Mouse (Mus musculus) frontal cortex, postnatal 36 days (tissue): ENCODE measurements around the gene Olfr1090.

Experiments used
- DNase-seq, 2 experiments: peaks; one replicate each; pipeline ENCODE4 v3.0.0; 2022; ENCODE audit warnings: low spot score in 2 of 2

The Olfr1090 gene

DNA sequence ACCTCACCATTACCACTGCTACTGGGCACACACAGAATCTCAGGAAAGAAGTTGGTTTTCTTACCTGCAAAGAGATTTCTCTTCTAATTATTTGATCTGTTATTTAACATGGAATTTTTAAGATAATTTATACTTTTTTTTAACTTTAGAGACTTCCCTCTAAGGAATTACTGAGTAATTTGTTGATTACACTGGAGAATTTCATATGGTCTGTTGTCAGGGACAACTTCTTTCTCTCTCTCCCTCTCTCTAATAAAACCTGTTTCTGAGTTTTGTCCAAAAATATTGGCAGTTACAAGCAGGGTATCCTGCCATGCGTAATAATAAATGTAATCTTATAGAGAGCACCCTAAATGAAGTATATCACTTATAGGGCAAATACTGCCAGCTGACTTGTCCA lies at the start of gene Olfr1090:
Gene Olfr1090, minus strand, starts transcription at position 101 of the 400 bp plus-strand sequence.
- no peak for DNase-seq

DNA sequence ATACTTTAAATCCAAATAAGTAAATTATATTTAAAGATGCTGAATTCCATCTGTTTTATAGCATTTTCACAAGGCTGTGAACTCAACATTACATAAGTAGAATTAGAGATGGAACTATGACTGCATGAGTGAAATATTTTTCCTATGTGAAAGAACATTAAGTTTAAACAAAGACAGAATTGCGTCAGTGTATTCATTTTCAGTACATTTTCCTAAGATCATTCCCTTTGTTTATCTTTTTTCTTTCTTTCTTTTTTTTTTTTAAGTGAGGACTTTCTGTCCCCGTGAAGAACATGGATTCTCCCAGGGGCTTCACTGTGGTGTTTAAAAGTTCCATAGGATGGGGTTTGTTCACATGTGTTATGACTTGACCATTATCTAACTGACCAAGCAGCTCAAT lies 23.4 kb upstream of the Olfr1090 start, which contains the start of gene Olfr1093:
Gene Olfr1093, plus strand, starts transcription at position 301 of the 400 bp plus-strand sequence.
- no peak for DNase-seq

DNA sequence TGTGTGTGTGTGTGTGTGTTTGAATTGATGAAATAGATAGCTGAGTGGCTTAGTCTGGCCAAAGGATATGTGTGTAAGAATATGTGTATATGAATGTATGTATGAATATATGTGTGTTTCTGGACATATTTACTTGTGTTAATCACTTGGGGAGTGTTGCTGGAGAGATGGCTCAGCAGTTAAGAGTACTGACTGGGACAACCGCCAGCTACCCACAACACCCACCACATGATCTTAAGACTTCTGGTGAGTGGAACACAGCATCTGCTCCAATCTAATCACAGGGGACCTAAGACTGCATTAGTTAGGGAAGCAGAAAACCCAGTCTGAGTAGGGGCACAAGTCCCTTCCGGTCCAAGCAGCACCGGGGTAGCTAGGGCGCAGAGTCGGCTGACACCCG lies 2.3 kb upstream of the Olfr1090 start:
- peak; percentile 24 to 34 for DNase-seq

DNA sequence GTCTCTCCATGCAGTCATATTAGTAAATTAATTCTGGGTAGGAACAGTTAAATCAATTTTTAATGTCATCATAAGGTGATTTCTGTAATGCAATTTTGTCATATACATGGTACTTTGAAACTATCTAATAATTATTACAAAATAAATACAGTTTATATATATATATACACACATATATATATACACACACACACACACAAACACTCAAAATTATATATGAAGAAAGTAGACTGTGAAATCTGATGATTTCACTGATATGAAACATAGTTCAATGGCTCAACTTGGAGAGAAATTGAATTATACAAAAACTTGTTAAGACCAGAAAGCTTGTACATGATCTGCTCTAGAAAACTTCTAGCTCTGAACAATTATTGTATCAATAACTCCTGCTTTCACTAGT lies 25.2 kb downstream of the Olfr1090 start, which contains the start of gene Olfr1089:
Gene Olfr1089, minus strand, starts transcription at position 101 of the 400 bp plus-strand sequence.
- no peak for DNase-seq
